Mouse (Mus musculus): ENCODE measurements around the gene Cask. TPM values are rescaled to one million over a fixed set of nuclear protein-coding genes. Genes with fewer than 3 reads are reported as not detected.

Gene Cask
- polyA plus RNA-seq, 1 experiment: 10.8 TPM

- TF ChIP-seq CTCF (IDR thresholded peaks at IDR 0.05; ENCODE audit: control insufficient read depth, insufficient read depth, low read length): no peak
- TF ChIP-seq POLR2A (IDR thresholded peaks at IDR 0.05; ENCODE audit: borderline replicate concordance, control insufficient read depth, low read depth, low read length): no peak
- H3K4me1 ChIP-seq (ENCODE audit: control insufficient read depth, insufficient read depth, low read length): no peaks in the 10 kb centered on the region
- WGBS: 54% methylated on average over 1 of the region's 1 CpGs
- H3K4me3 ChIP-seq (replicated peaks; ENCODE audit: control insufficient read depth, low read depth, low read length): no peak overlapping the region
- no peak overlapping the region for H3K27ac ChIP-seq (ENCODE audit: control insufficient read depth, insufficient read depth, low read depth, low read length, poor library complexity)
Measured at GRCm38 (mm10) chrX:13482576-13482975, 368.6 kb downstream of the Cask start.

- no peaks in the 10 kb centered on the region for H3K4me1 ChIP-seq (ENCODE audit: control insufficient read depth, insufficient read depth, low read length)
Measured at GRCm38 (mm10) chrX:13479570-13479969, 371.6 kb downstream of the Cask start.

GRCm38 (mm10) chrX:13478298-13478697 is 372.9 kb downstream of the Cask start:
- WGBS: 72% methylated on average over 5 of the region's 5 CpGs
- H3K4me3 ChIP-seq (replicated peaks; ENCODE audit: control insufficient read depth, low read depth, low read length): no peak overlapping the region
- no peak for TF ChIP-seq POLR2A (IDR thresholded peaks at IDR 0.05; ENCODE audit: borderline replicate concordance, control insufficient read depth, low read depth, low read length)
- TF ChIP-seq CTCF (IDR thresholded peaks at IDR 0.05; ENCODE audit: control insufficient read depth, insufficient read depth, low read length): no peak
- no peak overlapping the region for H3K27ac ChIP-seq (ENCODE audit: control insufficient read depth, insufficient read depth, low read depth, low read length, poor library complexity)
- H3K4me1 ChIP-seq (ENCODE audit: control insufficient read depth, insufficient read depth, low read length): no peaks in the 10 kb centered on the region

More at GRCm38 (mm10) chrX:13479570-13479969, 371.6 kb downstream of the Cask start:
- no peak overlapping the region for H3K4me3 ChIP-seq (replicated peaks; ENCODE audit: control insufficient read depth, low read depth, low read length)
- no peak overlapping the region for H3K27ac ChIP-seq (ENCODE audit: control insufficient read depth, insufficient read depth, low read depth, low read length, poor library complexity)
- TF ChIP-seq CTCF (IDR thresholded peaks at IDR 0.05; ENCODE audit: control insufficient read depth, insufficient read depth, low read length): no peak
- no peak for TF ChIP-seq POLR2A (IDR thresholded peaks at IDR 0.05; ENCODE audit: borderline replicate concordance, control insufficient read depth, low read depth, low read length)

- H3K4me1 ChIP-seq (ENCODE audit: control insufficient read depth, insufficient read depth, low read length): no peaks in the 10 kb centered on the region
- TF ChIP-seq POLR2A (IDR thresholded peaks at IDR 0.05; ENCODE audit: borderline replicate concordance, control insufficient read depth, low read depth, low read length): no peak
- no peak for TF ChIP-seq CTCF (IDR thresholded peaks at IDR 0.05; ENCODE audit: control insufficient read depth, insufficient read depth, low read length)
- no peak overlapping the region for H3K4me3 ChIP-seq (replicated peaks; ENCODE audit: control insufficient read depth, low read depth, low read length)
- H3K27ac ChIP-seq (ENCODE audit: control insufficient read depth, insufficient read depth, low read depth, low read length, poor library complexity): no peak overlapping the region
- WGBS: 72% methylated on average over 2 of the region's 2 CpGs
Measured at GRCm38 (mm10) chrX:13477596-13477995, 373.6 kb downstream of the Cask start.

- WGBS: 64% methylated on average over 1 of the region's 1 CpGs
- Histone ChIP-seq H3K4me1 (ENCODE audit: control insufficient read depth, insufficient read depth, low read length) (no peaks in the 10 kb centered on the region), H3K4me3 (replicated peaks; ENCODE audit: control insufficient read depth, low read depth, low read length) (no peak overlapping the region), H3K27ac (ENCODE audit: control insufficient read depth, insufficient read depth, low read depth, low read length, poor library complexity) (no peak overlapping the region)
- no peak for TF ChIP-seq CTCF (IDR thresholded peaks at IDR 0.05; ENCODE audit: control insufficient read depth, insufficient read depth, low read length)
- no peak for TF ChIP-seq POLR2A (IDR thresholded peaks at IDR 0.05; ENCODE audit: borderline replicate concordance, control insufficient read depth, low read depth, low read length)
Measured at GRCm38 (mm10) chrX:13475382-13475781, 375.8 kb downstream of the Cask start.

- TF ChIP-seq CTCF (IDR thresholded peaks at IDR 0.05; ENCODE audit: control insufficient read depth, insufficient read depth, low read length) (no peak), POLR2A (IDR thresholded peaks at IDR 0.05; ENCODE audit: borderline replicate concordance, control insufficient read depth, low read depth, low read length) (no peak)
- H3K4me3 ChIP-seq (replicated peaks; ENCODE audit: control insufficient read depth, low read depth, low read length): no peak overlapping the region
- 32% methylated on average over 4 of the region's 4 CpGs for WGBS
- no peaks in the 10 kb centered on the region; the same call in 1 of the 2 replicates for H3K4me1 ChIP-seq (ENCODE audit: control insufficient read depth, insufficient read depth, low read length)
- no peak overlapping the region for H3K27ac ChIP-seq (ENCODE audit: control insufficient read depth, insufficient read depth, low read depth, low read length, poor library complexity)
Measured at GRCm38 (mm10) chrX:13472751-13473225, 378.4 kb downstream of the Cask start.

- no peaks in the 10 kb centered on the region; the same call in 1 of the 2 replicates for H3K4me1 ChIP-seq (ENCODE audit: control insufficient read depth, insufficient read depth, low read length)
- H3K4me3 ChIP-seq (replicated peaks; ENCODE audit: control insufficient read depth, low read depth, low read length): no peak overlapping the region
- TF ChIP-seq POLR2A (IDR thresholded peaks at IDR 0.05; ENCODE audit: borderline replicate concordance, control insufficient read depth, low read depth, low read length) (no peak), CTCF (IDR thresholded peaks at IDR 0.05; ENCODE audit: control insufficient read depth, insufficient read depth, low read length) (no peak)
- no peak overlapping the region for H3K27ac ChIP-seq (ENCODE audit: control insufficient read depth, insufficient read depth, low read depth, low read length, poor library complexity)
- 70% methylated on average over 3 of the region's 3 CpGs for WGBS
Measured at GRCm38 (mm10) chrX:13471925-13472324, 379.2 kb downstream of the Cask start.

- WGBS: 40% methylated on average over 9 of the region's 9 CpGs
- no peak overlapping the region for H3K4me3 ChIP-seq (replicated peaks; ENCODE audit: control insufficient read depth, low read depth, low read length)
- H3K4me1 ChIP-seq (ENCODE audit: control insufficient read depth, insufficient read depth, low read length): no peaks in the 10 kb centered on the region; the same call in 1 of the 2 replicates
- no peak overlapping the region for H3K27ac ChIP-seq (ENCODE audit: control insufficient read depth, insufficient read depth, low read depth, low read length, poor library complexity)
- TF ChIP-seq POLR2A (IDR thresholded peaks at IDR 0.05; ENCODE audit: borderline replicate concordance, control insufficient read depth, low read depth, low read length) (no peak), CTCF (IDR thresholded peaks at IDR 0.05; ENCODE audit: control insufficient read depth, insufficient read depth, low read length) (no peak)
Measured at GRCm38 (mm10) chrX:13469160-13470116, 381.7 kb downstream of the Cask start.
